Mouse (Mus musculus) adrenal gland, postnatal 14 days (tissue): Measurements from ENCODE around the gene Clic1. TPM values are rescaled to one million over a fixed set of nuclear protein-coding genes. Genes with fewer than 3 reads are reported as not detected.

Source experiments
- DNase-seq: peaks from one replicate; pipeline ENCODE4 v3.0.0; 2021; ENCODE audit warnings: mixed read lengths
- total RNA-seq: library from RNA; stranded (reverse); gene quantifications from 2 replicates; pipeline ENCODE4 v1.2.3, GENCODE M21; 2021

Gene Clic1
- total RNA-seq, 1 experiment from 2014 or later = 83.0 TPM

- no peak for DNase-seq
Measured at GRCm38 (mm10) chr17:35064378-35064877, 14.7 kb downstream of the Clic1 start.

GRCm38 (mm10) chr17:35064951-35065947 is 15.5 kb downstream of the Clic1 start, which contains the start of gene Ly6g6c:
Gene Ly6g6c (plus strand): TSS chr17:35065388.
- peak; percentile 66 for DNase-seq

GRCm38 (mm10) chr17:35066084-35066483 is 16.3 kb downstream of the Clic1 start, which contains the start of gene Mpig6b:
Gene Mpig6b (minus strand): TSS chr17:35066184.
- no peak for DNase-seq

- no peak for DNase-seq
Measured at GRCm38 (mm10) chr17:35068213-35068914, 18.6 kb downstream of the Clic1 start.

GRCm38 (mm10) chr17:35070556-35071229 is 20.9 kb downstream of the Clic1 start:
- DNase-seq = no peak

- DNase-seq = no peak
Measured at GRCm38 (mm10) chr17:35071454-35071853, 21.7 kb downstream of the Clic1 start.

GRCm38 (mm10) chr17:35074097-35074496 is 24.3 kb downstream of the Clic1 start:
- no peak for DNase-seq

- no peak for DNase-seq
Measured at GRCm38 (mm10) chr17:35076507-35077176, 26.9 kb downstream of the Clic1 start, which contains the start of gene Ly6g6e. Gene Ly6g6e (plus strand): TSS chr17:35076902.

- DNase-seq = no peak
Measured at GRCm38 (mm10) chr17:35077285-35077684, 27.5 kb downstream of the Clic1 start.

GRCm38 (mm10) chr17:35077786-35078233 is 28.0 kb downstream of the Clic1 start, which contains the start of gene Ly6g6d:
Gene Ly6g6d (minus strand): TSS chr17:35078065.
- peak; percentile 69 for DNase-seq

- DNase-seq = no peak
Measured at GRCm38 (mm10) chr17:35079778-35080177, 30.0 kb downstream of the Clic1 start.

GRCm38 (mm10) chr17:35080248-35080647 is 30.5 kb downstream of the Clic1 start:
- DNase-seq = no peak

- no peak for DNase-seq
Measured at GRCm38 (mm10) chr17:35080710-35081109, 30.9 kb downstream of the Clic1 start.

- DNase-seq = no peak
Measured at GRCm38 (mm10) chr17:35082841-35083576, 33.2 kb downstream of the Clic1 start.

GRCm38 (mm10) chr17:35083929-35084497 is 34.2 kb downstream of the Clic1 start:
- no peak for DNase-seq

- DNase-seq = no peak
Measured at GRCm38 (mm10) chr17:35085208-35085865, 35.6 kb downstream of the Clic1 start, which contains the start of gene Ly6g6f. Gene Ly6g6f (minus strand): TSS chr17:35085610.

GRCm38 (mm10) chr17:35088151-35088550 is 38.4 kb downstream of the Clic1 start:
- DNase-seq = no peak

- DNase-seq = peak; percentile 96
Measured at GRCm38 (mm10) chr17:35088825-35089644, 39.3 kb downstream of the Clic1 start, which contains the start of gene Abhd16a. Gene Abhd16a (plus strand): TSS chr17:35089263.
